ENCODE assay signal across 33 mouse cellular contexts in the genomic region with DNA sequence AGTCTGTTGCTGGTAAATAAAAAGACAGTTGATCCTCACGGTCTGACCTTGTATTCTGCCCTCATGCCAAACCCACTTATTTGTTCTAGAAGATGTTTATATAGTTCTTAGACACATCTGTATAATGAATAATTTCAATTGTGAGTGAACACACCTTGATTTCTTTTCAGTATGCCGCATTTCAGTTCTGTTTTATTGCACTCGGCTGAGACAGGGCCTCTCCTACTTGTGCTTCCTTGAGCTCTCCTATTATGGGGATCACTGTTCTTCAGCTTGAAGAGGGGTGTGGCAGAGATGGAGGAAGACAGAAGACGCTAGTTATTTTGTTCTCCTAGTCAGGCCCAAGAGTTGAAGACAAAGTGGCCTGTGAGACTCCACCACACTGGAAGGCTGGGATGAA.
"Had no signal": no experiment of that assay in that cellular context is flagged by ENCODE, and none has a peak within 500 bp of the region (broad histone marks: within the 10 kb centered on the region; RNA-seq: fewer than 3 reads in every experiment).

No protein-coding gene starts in this region.

- H3K4me2 ChIP-seq: heart, embryonic 11.5 days; heart, embryonic 12.5 days; heart, embryonic 13.5 days; heart, embryonic 15.5 days; hindbrain, embryonic 12.5 days; hindbrain, embryonic 13.5 days; hindbrain, embryonic 14.5 days; hindbrain, embryonic 15.5 days; kidney, embryonic 15.5 days had no signal

- H3K27ac ChIP-seq: heart, adult 2 months; heart, embryonic 10.5 days; heart, embryonic 13.5 days; heart, embryonic 15.5 days; hindbrain, embryonic 10.5 days; hindbrain, embryonic 12.5 days; hindbrain, embryonic 13.5 days; hindbrain, embryonic 14.5 days; hindbrain, embryonic 15.5 days; hindbrain, postnatal 0 days; kidney, embryonic 15.5 days; kidney, postnatal 0 days; layer of hippocampus, adult 2 months had no signal

- DNase-seq: heart, adult 2 months; heart, postnatal 10 days; heart, postnatal 14 days; heart, postnatal 36 days; heart, postnatal 4 days; kidney, adult 11 months; kidney, adult 18-20 months; kidney, adult 2 months; kidney, adult 8-10 months; kidney, adult 9 months; kidney, postnatal 10 days; kidney, postnatal 14 days; kidney, postnatal 25 days; kidney, postnatal 36 days; kidney, postnatal 4 days; layer of hippocampus, adult 9-11 months; layer of hippocampus, postnatal 36 days had no signal

- H3K4me1 ChIP-seq: heart, embryonic 15.5 days; hindbrain, embryonic 10.5 days; hindbrain, embryonic 12.5 days; hindbrain, embryonic 15.5 days; kidney, embryonic 15.5 days had no signal

- ATAC-seq: hindbrain, embryonic 16.5 days; hindbrain, postnatal 0 days; inflammation-experienced regulatory T-cells, adult 6 months had no signal

- H3K36me3 ChIP-seq: heart, embryonic 10.5 days; heart, embryonic 12.5 days; heart, embryonic 13.5 days; heart, embryonic 15.5 days; hindbrain, embryonic 10.5 days; hindbrain, embryonic 12.5 days; hindbrain, embryonic 13.5 days; hindbrain, embryonic 15.5 days; kidney, embryonic 15.5 days had no signal

- H3K27me3 ChIP-seq: heart, embryonic 12.5 days; heart, embryonic 13.5 days; heart, embryonic 15.5 days; hindbrain, embryonic 12.5 days; hindbrain, embryonic 13.5 days; hindbrain, embryonic 15.5 days; kidney, embryonic 15.5 days had no signal

- H3K9me3 ChIP-seq: heart, embryonic 10.5 days; heart, embryonic 12.5 days; heart, embryonic 13.5 days; heart, embryonic 15.5 days; hindbrain, embryonic 10.5 days; hindbrain, embryonic 12.5 days; hindbrain, embryonic 13.5 days; hindbrain, embryonic 15.5 days; kidney, embryonic 15.5 days had no signal

- H3K4me3 ChIP-seq: heart, adult 2 months; heart, embryonic 10.5 days; heart, embryonic 12.5 days; heart, embryonic 13.5 days; heart, embryonic 15.5 days; hindbrain, embryonic 10.5 days; hindbrain, embryonic 12.5 days; hindbrain, embryonic 13.5 days; hindbrain, embryonic 15.5 days; kidney, embryonic 15.5 days; layer of hippocampus, adult 2 months had no signal

- H3K9ac ChIP-seq: heart, embryonic 12.5 days; heart, embryonic 13.5 days; heart, embryonic 15.5 days; hindbrain, embryonic 12.5 days; hindbrain, embryonic 13.5 days; hindbrain, embryonic 14.5 days; hindbrain, embryonic 15.5 days; kidney, embryonic 15.5 days had no signal
